Mouse (Mus musculus) spleen, postnatal 4 days (tissue): ENCODE measurements at regions not wholly inside any gene's neighbourhood (a gene's known extent, or its start where the extent isn't known, plus 50 kb on each side); places are given as distances from the start of the nearest gene placed in this dataset.
A peak's percentile ranks its signal among the peaks of the same experiment; 100 is the strongest.

Experiments used
- DNase-seq, 2 experiments: peaks; one replicate each; pipeline ENCODE4 v3.0.0; 2022; ENCODE audit warnings: low spot score in 2 of 2

- DNase-seq: no peak
Observed at GRCm38 (mm10) chr12:16068940-16069339, 252.2 kb upstream of the Trib2 start.

GRCm38 (mm10) chr12:16062689-16063088, 246.0 kb upstream of the Trib2 start:
- DNase-seq: no peak

- no peak for DNase-seq
Observed at GRCm38 (mm10) chr12:16060461-16060860, 243.7 kb upstream of the Trib2 start.

- no peak for DNase-seq
Observed at GRCm38 (mm10) chr12:16058255-16058654, 241.5 kb upstream of the Trib2 start.

- no peak for DNase-seq
Observed at GRCm38 (mm10) chr12:16056831-16057230, 240.1 kb upstream of the Trib2 start.

- no peak for DNase-seq
Observed at GRCm38 (mm10) chr12:16056216-16056615, 239.5 kb upstream of the Trib2 start.

- DNase-seq: peak in 1 of 2 experiments; percentile 42
Observed at GRCm38 (mm10) chr12:16054591-16054990, 237.9 kb upstream of the Trib2 start.

- DNase-seq: no peak
Observed at GRCm38 (mm10) chr12:16053735-16054134, 237.0 kb upstream of the Trib2 start.

- DNase-seq: no peak
Observed at GRCm38 (mm10) chr12:16052998-16053397, 236.3 kb upstream of the Trib2 start.

GRCm38 (mm10) chr12:16052353-16052752, 235.6 kb upstream of the Trib2 start:
- DNase-seq: no peak

DNA sequence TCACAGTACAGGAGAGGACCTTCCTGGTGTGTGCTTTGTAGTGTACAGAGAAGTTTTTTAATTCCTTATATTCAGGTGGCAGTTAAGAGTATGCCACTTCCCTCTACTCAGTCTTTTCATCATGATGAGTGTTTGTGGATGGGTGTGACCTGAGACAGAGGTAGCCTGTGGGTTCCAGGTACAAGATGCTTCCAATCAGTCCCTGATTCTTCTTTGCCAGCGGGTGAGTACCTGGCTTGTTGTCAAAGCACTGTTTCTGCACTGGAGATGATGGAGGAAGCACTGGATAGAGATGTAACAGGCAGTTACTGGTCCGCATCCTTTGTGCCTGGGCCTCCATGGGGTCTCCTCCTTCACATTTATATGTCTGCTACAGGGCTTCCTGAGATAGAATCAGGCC, 234.7 kb upstream of the Trib2 start:
- no peak for DNase-seq

- no peak for DNase-seq
Observed at GRCm38 (mm10) chr12:16049545-16049944, 232.8 kb upstream of the Trib2 start.

DNA sequence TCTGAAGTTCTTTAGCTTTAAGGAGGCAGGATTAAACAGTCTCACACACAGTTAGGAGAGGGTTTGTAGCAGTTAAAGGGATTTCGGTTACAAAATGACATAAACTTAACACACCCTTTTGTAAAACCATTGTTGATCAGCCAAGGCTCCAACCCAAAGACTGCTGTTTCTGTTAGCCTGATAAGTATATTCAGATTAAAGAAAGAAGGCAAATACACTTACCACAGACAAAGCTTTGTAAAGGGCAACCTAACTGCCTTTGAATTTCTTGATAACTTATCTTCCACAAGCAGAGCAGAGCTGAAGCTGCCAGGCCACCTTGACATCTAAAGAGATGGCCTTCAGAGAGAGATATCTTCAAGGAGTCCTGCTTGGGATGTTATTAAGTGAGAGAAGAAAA, 229.9 kb upstream of the Trib2 start:
- DNase-seq: no peak

DNA sequence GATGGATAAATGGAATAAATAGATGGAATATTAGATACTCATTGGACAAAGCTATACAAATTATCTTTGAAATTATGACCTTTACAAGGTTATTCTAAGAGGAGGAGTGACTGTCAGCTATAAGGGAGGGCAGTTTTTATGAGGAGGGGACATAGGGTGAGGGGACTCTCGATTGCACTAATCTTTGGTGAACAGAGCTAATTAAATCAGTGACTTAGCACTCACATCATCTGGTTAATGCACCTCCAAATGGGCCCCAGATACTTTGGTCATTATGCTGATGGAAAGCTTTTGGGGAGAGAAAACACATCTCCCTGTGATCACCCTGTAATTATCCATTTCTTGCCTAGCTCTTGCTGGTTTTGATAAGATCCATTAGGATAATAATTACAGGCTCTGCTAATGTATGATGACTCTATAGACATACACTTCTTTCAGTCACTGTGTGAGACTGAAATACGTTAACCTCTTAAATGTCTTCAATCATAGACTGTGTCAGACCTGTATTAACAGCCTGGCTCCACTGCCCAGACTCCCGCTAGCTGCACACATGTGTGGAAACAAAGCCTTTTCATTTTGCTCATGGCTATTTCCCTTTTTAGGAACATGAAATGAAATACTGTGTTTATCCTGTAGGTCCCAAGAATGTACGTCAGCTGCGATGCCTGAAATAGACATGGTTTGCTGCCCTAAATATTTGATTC, 229.2 kb upstream of the Trib2 start:
- DNase-seq: peak in 1 of 2 experiments; percentile 27

GRCm38 (mm10) chr12:16043466-16044214, 226.9 kb upstream of the Trib2 start:
- peak in 1 of 2 experiments; percentile 54 for DNase-seq

DNA sequence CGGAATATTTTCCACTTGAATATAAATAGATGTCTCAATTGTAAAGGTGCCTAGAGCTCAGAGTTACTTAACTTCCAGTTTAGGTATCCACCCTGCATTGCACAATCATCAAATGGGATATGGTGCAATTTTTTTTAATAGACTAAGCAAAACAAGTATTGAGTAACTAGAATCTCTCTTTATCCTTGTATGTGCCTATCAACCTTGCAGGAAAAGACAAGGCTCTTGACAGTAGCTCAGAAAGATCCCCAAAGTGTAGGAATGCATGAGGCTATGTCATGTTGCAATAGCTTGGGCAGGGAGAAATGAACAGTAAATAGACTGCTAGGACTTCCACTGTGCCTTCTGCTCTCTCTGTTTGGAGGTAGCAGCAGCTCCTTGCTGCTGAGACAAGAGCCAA, 225.6 kb upstream of the Trib2 start:
- DNase-seq: no peak

GRCm38 (mm10) chr12:16041129-16041528, 224.4 kb upstream of the Trib2 start:
- no peak for DNase-seq

DNA sequence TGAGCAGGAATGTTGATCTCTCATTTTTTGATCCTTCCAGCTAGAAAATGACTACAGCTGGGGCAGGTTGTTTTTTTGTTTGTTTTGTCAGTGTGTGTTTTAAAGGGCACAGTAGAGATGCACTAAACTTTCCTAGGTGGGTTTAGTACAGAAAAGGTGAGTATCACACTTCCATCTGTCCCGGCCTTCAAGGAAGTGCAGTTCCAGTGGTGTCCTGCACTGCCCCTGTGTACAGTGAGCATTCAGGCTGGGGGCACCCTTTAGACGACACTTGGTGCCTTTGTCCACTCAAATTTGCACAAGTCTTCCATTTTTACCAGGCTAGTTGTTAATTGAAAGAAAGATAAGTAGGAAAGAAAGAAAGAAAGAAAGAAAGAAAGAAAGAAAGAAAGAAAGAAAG, 218.8 kb upstream of the Trib2 start:
- DNase-seq: no peak

DNA sequence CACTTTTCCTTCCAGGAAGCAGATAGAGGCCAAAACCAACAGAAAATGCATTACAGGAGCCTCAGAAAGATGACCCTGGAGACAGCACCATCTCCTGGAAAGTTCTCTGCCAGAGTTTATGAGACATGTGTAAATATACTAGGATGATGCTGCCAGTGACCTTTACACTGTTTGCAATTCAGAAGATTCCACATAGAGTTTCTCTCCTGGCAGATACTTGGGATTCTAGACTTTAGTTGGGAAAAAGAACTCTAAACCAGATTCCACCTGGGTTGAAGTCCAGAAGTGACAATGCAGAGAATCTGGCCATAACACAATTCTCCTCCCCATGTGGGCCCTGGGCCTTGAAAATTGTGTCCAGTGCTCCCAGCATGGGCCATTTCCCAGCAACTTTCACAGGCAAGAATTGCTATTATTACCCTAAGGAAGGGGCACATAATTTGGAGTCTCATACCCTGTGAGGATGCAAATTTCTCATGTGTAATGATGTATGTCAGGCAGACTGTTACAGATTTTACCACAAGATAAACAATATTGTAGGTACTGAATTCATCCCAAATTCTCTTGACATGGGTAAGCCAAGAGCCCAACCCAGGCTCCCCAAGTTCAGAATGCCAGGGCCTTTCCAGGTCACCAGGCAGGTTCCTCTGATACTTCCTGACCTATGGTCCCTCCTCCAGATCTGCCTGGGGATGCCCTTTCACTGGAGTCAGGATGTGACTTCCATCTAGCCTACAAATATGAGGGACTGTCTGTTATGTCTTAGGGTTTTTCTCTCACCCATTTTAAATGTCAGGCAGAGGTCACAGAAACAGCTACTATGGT, 218.2 kb upstream of the Trib2 start:
- DNase-seq: peak in 1 of 2 experiments; percentile 45

DNA sequence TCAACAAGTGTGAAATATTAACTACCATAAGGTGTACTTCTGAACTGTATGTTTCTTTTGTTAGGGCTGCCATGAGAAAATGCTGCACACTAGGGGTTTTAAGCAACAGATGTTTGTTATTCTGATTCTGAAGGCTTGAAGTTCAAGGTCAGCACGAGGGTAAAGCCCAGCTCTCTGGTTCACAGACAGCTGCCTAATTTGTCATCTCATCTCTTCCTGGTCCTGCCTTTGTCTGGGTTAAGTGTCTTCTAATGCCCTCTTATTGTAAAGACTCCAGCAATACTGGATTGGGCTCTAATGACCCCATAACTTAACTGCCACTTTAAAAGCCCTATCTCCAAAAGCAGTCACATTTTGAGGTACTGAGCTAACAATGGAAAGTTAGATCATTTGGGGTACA, 209.9 kb upstream of the Trib2 start:
- no peak for DNase-seq

- no peak for DNase-seq
Observed at GRCm38 (mm10) chr12:16023273-16023672, 206.6 kb upstream of the Trib2 start.

DNA sequence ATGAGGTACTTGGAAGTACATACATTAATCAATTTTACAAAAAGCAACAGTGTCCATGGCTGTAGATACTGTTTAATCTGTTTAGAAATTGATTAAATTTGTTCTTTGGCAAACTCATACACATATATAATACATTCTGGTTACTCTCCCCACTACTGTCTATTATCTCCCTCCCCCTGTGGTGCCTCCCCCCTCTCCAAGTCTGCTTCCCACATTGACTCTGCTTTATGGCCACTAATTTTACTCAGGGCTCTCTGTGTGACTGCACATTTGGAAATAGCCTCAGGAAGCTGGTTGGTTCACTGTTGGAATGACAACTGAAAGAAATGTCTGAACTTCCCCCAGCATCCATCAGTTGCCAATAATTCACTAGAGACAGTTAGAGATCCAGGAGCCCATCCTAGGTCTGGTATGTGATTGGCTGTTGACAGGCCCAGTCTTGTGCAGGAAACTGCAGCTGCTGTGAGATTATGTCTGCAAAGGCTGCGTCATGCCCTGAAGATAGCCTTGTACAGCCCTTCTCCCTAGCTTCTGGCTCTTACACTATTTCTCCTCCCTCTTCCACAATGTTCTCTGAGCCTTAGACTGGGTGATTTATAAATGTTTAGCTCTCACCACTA, 204.6 kb upstream of the Trib2 start:
- no peak for DNase-seq
